Mouse (Mus musculus) adrenal gland, adult (tissue): ENCODE measurements at regions not wholly inside any gene's neighbourhood (a gene's known extent, or its start where the extent isn't known, plus 50 kb on each side); places are given as distances from the start of the nearest gene placed in this dataset.
A peak's percentile ranks its signal among the peaks of the same experiment; 100 is the strongest.
"Not testable (repeated sequence)": the region's sequence is repeated elsewhere in the genome, so short reads cannot be mapped to it uniquely, and the experiment has no call there.

ENCODE experiments used
- DNase-seq, 2 experiments: peaks; one replicate each; pipeline ENCODE4 v3.0.0; 2022 to 2023; ENCODE audit warnings: low spot score in 1 of 2; ENCODE audit not compliant: inconsistent age in 2 of 2

GRCm38 (mm10) chr2:99470856-99471465 is 803.9 kb upstream of the Gm10800 start:
- DNase-seq: no peak

DNA sequence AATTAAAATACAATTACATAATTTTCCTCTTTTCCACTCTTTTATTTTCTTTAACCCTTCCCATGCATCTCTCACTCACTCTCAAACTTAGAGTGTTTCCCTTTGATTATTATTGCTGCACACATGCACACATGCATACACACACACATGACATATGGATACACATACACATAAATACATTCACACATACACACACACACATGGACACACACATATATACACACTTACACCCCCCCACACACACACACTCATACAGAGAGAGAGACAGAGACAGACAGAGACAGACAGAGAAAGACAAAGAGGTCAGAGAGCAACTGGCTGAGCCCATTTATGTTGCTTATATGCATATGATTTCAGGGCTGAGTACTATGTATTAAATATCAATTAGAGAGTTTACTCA is 764.2 kb upstream of the Gm10800 start:
- no peak for DNase-seq

DNA sequence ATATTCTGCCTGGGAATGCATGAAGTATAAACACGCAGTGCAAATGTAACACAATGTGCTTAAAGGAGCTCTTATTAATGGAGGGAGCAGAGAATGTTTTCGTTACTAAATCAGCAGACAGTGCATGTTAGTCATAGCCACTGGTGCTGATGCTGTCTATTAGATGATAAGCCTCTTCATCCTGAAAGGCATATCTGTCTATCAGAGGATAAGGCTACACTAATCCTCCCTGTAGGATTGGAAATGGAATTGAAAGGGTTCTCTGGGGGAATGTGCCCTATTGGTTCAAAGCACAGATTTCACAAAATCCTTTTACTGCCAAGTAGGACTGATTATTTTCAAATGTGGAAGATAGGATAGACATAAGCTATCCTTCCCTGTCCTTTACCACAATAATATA is 763.4 kb upstream of the Gm10800 start:
- no peak for DNase-seq

DNA sequence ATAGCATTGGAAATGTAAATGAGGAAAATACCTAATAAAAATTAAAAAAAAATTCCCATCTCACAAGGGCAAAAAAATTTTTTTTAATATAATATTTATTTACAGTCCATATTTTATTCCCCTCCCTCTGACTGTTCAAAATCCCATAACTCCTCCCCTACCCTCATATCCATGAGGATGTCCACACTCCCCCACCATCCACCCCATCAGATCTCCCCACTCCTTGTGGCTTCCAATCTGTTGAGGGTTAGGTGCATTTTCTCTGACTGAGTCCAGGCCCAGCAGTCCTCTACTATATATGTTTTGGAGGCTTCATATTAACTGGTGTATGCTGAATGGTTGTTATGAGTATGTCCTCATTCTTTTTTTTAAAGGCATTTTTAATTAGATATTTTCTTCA is 754.5 kb upstream of the Gm10800 start:
- DNase-seq: no peak

GRCm38 (mm10) chr2:99409483-99409882 is 742.4 kb upstream of the Gm10800 start:
- DNase-seq: no peak

GRCm38 (mm10) chr2:99379746-99380145 is 712.6 kb upstream of the Gm10800 start:
- DNase-seq: no peak

DNA sequence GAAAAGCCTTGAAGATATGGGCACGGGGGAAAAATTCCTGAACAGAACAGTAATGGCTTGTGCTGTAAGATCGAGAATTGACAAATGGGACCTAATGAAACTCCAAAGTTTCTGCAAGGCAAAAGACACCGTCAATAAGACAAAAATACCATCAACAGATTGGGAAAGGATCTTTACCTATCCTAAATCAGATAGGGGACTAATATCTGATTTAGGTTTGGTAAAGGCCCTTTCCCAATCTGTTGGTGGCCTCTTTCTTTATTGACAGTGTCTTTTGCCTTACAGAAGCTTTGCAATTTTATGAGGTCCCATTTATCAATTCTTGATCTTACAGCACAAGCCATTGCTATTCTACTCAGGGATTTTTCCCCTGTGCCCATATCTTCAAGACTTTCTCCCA is 696.5 kb upstream of the Gm10800 start:
- not testable (repeated sequence) for DNase-seq

- peak; percentile 40 to 83 for DNase-seq
Observed at GRCm38 (mm10) chr2:99329166-99329565, 662.1 kb upstream of the Gm10800 start.
